Mouse (Mus musculus) embryo, embryonic 10.5 days (tissue): Measurements from ENCODE around the gene Zc2hc1c.
"Not testable (repeated sequence)": the region's sequence is repeated elsewhere in the genome, so short reads cannot be mapped to it uniquely, and the experiment has no call there.

Experiments
- DNase-seq: peaks from one replicate; pipeline ENCODE4 v3.0.0-alpha.2; 2015; ENCODE audit warnings: low spot score

The Zc2hc1c gene

GRCm38 (mm10) chr12:85288486-85289156, at the start of gene Zc2hc1c:
Zc2hc1c (plus strand) TSS chr12:85288591.
- DNase-seq = peak; percentile 98

- no peak for DNase-seq
Measured at GRCm38 (mm10) chr12:85252083-85252482, 36.3 kb upstream of the Zc2hc1c start.

- DNase-seq = no peak
Measured at GRCm38 (mm10) chr12:85256074-85256751, 32.2 kb upstream of the Zc2hc1c start.

GRCm38 (mm10) chr12:85257008-85257639, 31.3 kb upstream of the Zc2hc1c start:
- DNase-seq = no peak

DNA sequence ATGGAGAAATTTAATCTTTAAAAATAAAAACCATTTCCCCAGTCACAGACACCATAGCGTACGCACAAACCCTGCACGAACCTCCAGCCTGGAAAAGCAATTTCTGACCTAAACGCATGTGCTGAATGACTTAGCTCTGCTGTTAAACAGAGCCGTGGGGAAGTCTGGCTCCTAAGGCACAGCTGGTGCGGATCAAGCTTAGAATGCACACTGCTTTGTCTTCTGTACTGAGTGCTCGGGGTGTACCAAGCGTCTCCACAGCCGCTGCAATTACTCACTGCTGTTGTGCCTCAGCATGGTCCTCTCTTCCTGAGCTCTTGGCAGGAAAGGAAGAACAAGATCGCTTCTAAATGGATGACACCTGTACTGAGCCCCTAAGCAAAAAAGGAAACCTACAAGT, 25.9 kb upstream of the Zc2hc1c start:
- DNase-seq = peak; percentile 79

DNA sequence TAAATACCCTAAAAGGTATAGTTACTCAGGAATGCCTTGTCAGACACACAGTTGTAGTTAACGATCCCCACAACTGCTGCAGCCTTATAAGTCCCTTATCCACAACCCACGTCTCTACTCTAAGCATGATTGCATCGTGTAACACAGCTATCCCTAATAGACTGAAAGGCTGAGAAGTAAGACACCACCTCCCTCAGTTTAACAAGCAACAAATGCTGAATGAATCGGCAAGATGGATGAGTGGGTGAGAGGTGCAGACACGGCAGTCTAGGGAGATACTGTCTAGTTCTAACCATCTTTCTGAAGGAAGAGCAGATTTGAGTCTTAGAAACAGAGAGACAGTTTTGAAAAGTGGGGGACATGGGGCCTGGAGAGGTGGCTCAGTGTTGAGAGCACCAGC, 25.2 kb upstream of the Zc2hc1c start:
- no peak for DNase-seq

GRCm38 (mm10) chr12:85264531-85264930, 23.9 kb upstream of the Zc2hc1c start:
- no peak for DNase-seq

- peak; percentile 75 for DNase-seq
Measured at GRCm38 (mm10) chr12:85264940-85265339, 23.5 kb upstream of the Zc2hc1c start.

DNA sequence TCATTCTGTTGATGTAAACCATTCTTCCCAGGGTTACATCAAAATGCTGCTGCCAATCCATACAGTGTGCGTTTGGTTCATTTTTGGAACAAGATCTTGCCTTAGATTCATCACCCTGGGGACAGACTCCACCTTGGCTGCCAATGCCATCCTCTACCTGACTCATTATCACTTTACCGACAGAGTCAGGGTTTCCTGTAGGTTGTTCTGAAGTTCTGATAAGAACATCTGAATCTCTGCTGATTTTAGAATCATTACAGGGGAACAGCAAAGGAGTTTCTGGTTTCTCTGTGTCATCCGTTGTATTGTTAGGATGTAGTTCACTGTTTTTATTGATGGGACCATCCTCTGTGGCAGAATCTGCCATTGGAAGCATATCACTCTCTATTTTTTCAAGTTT, 22.1 kb upstream of the Zc2hc1c start:
- no peak for DNase-seq

DNA sequence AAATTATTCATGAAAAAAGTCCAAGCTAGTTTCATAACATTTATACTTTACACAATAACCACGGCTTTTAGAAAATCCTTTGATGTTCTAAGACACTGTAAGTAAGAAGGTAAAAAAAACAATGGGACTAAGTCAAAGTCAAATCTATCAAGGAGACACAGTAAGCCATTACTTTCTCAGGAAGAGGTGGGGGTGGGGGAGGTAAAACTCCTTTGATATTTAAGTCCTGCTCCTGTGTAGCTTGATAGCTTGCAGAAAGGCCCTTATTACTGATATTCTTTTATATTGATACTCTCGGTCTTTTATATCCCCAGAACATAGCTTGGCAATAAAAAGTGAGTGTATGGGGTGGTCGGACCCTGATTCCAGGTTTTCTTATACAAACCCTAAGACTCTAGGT, 18.6 kb upstream of the Zc2hc1c start:
- no peak for DNase-seq

DNA sequence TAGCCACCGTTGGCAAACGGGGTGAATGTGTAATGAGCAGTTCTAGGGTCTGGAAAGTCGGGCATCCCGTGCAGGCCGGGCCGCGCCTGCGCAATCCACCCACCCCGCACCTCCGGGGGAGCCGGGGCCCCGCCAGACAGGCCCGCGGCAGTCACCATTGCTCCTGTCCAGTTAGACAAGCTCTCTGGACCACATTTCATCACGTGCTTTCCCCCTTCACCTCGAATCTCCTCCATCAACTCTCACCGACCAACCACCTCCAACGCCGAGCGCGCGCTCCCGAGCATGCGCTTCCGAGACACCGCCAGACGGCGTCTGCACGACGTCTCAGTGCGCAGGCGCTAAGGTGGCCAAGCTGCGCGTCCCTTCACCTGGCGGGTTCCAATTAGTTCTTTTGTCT, 18.1 kb upstream of the Zc2hc1c start, which contains the start of gene Mlh3:
Mlh3 (minus strand) TSS at position 281 of the 400 bp plus-strand sequence.
- DNase-seq = peak; percentile 91

- no peak for DNase-seq
Measured at GRCm38 (mm10) chr12:85271132-85271842, 17.1 kb upstream of the Zc2hc1c start.

- DNase-seq = no peak
Measured at GRCm38 (mm10) chr12:85271843-85272206, 16.6 kb upstream of the Zc2hc1c start.

- peak; percentile 45 for DNase-seq
Measured at GRCm38 (mm10) chr12:85273508-85273907, 14.9 kb upstream of the Zc2hc1c start.

- no peak for DNase-seq
Measured at GRCm38 (mm10) chr12:85276273-85276672, 12.1 kb upstream of the Zc2hc1c start.

GRCm38 (mm10) chr12:85278919-85279318, 9.5 kb upstream of the Zc2hc1c start:
- DNase-seq = no peak

GRCm38 (mm10) chr12:85279396-85280080, 8.9 kb upstream of the Zc2hc1c start:
- no peak for DNase-seq

DNA sequence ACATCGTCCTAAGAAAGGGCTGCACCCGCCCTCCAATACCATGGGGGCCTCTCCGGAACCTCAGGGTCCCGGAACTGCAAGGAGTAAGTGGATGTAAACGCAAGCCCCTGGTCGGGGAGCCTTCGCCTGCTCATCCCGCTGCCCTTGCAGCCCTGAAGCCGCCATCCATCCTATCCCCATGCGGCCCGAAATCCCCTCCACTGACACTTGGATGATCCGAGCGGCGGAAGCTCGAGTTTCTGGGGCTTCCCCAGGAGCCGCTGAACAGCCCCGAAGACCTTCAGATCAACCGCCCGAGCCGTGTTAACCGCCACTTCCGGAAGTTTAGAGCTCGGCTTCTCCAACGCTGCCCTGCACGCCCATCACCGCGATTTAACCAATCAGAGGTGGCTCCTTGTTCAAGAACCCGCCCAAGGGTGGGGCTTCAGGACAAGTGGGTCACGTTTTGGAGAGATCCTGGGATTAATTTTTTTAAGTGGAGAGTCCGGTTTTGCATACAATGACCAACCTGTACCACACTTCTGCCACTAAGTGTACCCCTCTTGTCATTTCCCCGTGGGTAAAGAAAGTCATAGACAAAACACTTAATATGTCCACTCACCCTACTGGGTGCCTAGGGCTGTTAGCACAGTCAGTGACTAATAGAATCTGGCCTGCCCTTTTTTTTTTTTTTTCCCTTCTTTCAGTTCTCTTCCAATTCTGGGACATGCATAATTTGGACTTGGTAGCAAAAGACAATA, 8.1 kb upstream of the Zc2hc1c start:
- DNase-seq = peak; percentile 100

GRCm38 (mm10) chr12:85280845-85281651, 7.3 kb upstream of the Zc2hc1c start:
- DNase-seq = no peak

- not testable (repeated sequence) for DNase-seq
Measured at GRCm38 (mm10) chr12:85281756-85282155, 6.6 kb upstream of the Zc2hc1c start.
